Mouse (Mus musculus) hindbrain, embryonic 16.5 days (tissue): ENCODE measurements around the gene Tut7. TPM values are rescaled to one million over a fixed set of nuclear protein-coding genes. Genes with fewer than 3 reads are reported as not detected.

ENCODE experiments used
- ATAC-seq: fragments of 200-750 bp; cut with Nextera tagmentation; 2 replicates; pipeline ENCODE4 v1.8.0; 2017; ENCODE audit warnings: moderate TSS enrichment, moderate library complexity
- H3K27ac ChIP-seq: fragments of 300-500 bp; sonication (generic); 2 replicates; pipeline ENCODE4 v1.5.1; 2014; ENCODE audit warnings: low read depth, mild to moderate bottlenecking, control low read depth, low read length, moderate library complexity
- H3K27me3 ChIP-seq: fragments of 300-500 bp; sonication (generic); replicated peaks from 2 replicates; pipeline ENCODE4 v1.6.1; 2014; ENCODE audit warnings: low read length; ENCODE audit not compliant: control insufficient read depth, insufficient read depth
- H3K36me3 ChIP-seq: fragments of 300-500 bp; sonication (generic); 2 replicates; pipeline ENCODE4 v1.6.1; 2014; ENCODE audit warnings: mild to moderate bottlenecking, low read length, moderate library complexity, mixed read lengths; ENCODE audit not compliant: control insufficient read depth, insufficient read depth
- H3K4me1 ChIP-seq: fragments of 300-500 bp; sonication (generic); 2 replicates; pipeline ENCODE4 v1.6.1; 2014; ENCODE audit warnings: low read depth, low read length; ENCODE audit not compliant: control insufficient read depth, insufficient read depth
- H3K4me2 ChIP-seq: fragments of 300-500 bp; sonication (generic); 2 replicates; pipeline ENCODE4 v1.6.1; 2014; ENCODE audit warnings: mild to moderate bottlenecking, low read length, control low read depth, moderate library complexity
- H3K4me3 ChIP-seq: fragments of 300-500 bp; sonication (generic); 2 replicates; pipeline ENCODE4 v1.5.1; 2014; ENCODE audit warnings: mild to moderate bottlenecking, low read length, control low read depth, moderate library complexity
- H3K9ac ChIP-seq: fragments of 300-500 bp; sonication (generic); 2 replicates; pipeline ENCODE4 v1.6.1; 2014; ENCODE audit warnings: low read depth, mild to moderate bottlenecking, control low read depth, low read length, moderate library complexity
- H3K9me3 ChIP-seq: fragments of 300-500 bp; sonication (generic); 2 replicates; pipeline ENCODE4 v1.6.1; 2014; ENCODE audit warnings: mild to moderate bottlenecking, low read length, moderate library complexity; ENCODE audit not compliant: control insufficient read depth
- WGBS: fragments of 180-500 bp; shearing (Covaris S2); extraction: QIAGEN DNeasy Blood & Tissue Kit; methylation state at CpG from one replicate; pipeline ENCODE4 v1.1.7; 2014; 5-methylcytosine and 5-hydroxymethylcytosine counted together
- polyA plus RNA-seq: library from polyadenylated mRNA; unstranded; fragments of >200 nt; fragmentation: Nextera tagmentation; extraction: Ambion mirVana; gene quantifications from 2 replicates; pipeline ENCODE4 v1.2.1, GENCODE M21; 2015

Tut7 gene
- polyA plus RNA-seq, 1 experiment from 2014 or later = 35.9 TPM

DNA sequence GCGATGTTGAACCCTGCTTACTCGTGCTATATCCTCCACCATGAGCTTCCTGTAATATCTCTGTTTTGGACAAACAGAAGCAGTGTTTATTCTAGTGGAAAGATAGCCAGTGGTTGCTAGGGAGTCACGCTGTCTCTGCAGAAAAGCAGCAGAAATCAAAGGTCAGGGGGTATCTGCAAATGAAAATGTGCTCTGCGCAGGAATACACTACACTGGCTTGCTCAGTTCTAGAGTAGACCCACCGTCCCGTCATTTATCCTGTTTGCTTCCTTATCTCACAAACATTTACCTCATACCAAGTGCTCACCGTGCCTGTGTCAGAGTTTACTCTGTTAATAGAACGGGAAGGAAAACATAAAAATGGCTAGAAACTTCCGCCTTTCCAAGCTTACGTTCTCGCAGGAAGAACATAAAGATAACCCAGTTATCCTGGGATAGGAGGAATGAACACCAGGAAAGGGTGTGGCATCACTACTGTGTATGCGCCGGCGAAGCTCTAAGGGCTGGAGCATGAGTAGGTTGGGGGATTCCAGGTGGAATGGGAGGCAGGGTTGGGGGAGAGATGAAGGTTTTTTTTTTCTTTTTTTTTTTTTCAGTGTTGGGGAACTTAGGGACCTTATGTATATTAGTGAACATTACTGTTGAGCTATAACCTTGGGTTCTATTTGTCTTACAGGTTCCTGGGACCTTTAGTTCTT lies 13.3 kb upstream of the Tut7 start:
- Histone ChIP-seq H3K27me3 (no peaks in the 10 kb centered on the region), H3K4me1 (no peaks in the 10 kb centered on the region), H3K4me2 (no peak overlapping the region), H3K27ac (no peak overlapping the region), H3K9me3 (no peaks in the 10 kb centered on the region), H3K9ac (no peak overlapping the region), H3K4me3 (no peak overlapping the region), H3K36me3 (no peaks in the 10 kb centered on the region)
- ATAC-seq = no peak
- 80% methylated on average over 14 of the region's 14 CpGs for whole genome bisulfite sequencing

DNA sequence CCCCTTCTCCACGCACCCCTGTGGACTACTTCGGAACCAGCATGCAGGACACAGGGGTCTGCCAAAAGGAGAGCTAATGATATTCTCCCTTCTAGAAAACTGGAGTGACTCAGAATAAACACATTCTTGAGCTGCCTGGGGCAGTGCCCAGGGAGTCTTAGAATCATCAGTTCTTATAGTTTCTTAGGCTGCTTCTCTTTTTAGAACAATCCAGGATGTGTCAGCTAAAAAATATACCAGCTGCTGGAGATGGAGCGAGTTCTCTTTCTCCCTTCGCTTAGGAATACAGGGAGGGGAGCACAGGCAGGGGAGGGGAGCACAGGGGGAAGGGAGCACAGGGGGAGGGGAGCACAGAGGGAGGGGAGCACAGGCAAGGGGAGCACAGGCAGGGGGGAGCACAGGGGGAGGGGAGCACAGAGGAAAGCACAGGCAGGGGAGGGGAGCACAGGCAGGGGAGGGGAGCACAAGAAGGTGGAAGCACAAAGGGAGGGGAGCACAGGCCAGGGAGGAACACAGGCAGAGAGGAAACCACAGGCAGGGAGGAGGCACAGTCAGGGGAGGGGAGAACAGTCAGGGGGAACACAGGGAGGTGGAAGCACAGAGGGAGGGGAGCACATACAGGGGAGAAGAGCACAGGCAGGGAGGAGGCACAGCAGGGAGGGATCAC lies 12.0 kb upstream of the Tut7 start:
- H3K27ac ChIP-seq = peak overlapping the region; percentile 67; the same call in 1 of the 2 replicates
- H3K4me2 ChIP-seq = no peak overlapping the region
- peak; percentile 55 for ATAC-seq
- 37% methylated on average over 4 of the region's 4 CpGs for WGBS
- no peak overlapping the region for H3K9ac ChIP-seq
- H3K4me3 ChIP-seq = no peak overlapping the region
- H3K27me3 ChIP-seq = no peaks in the 10 kb centered on the region
- no peaks in the 10 kb centered on the region for H3K36me3 ChIP-seq
- no peaks in the 10 kb centered on the region for H3K4me1 ChIP-seq
- H3K9me3 ChIP-seq = no peaks in the 10 kb centered on the region

DNA sequence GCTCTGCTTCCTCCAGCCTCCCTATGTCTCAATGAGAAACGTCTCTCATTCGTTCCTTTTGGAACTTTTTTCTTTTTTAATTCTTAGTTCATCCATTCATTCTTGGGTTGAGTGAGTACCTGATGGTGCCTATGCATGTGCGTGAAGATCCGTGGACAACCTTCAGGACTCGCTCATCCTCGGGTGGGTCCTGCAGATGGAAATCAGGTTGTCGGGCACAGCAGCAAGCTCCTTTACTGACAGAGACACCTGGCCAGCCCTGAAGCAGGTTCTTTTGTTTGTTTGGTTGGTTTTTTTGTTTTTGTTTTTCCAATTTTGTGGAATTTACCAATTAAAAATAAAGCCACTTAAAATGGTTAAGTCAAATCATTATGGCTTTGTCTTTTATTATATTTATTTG lies 9.9 kb upstream of the Tut7 start:
- 88% methylated on average over 7 of the region's 7 CpGs for WGBS
- Histone ChIP-seq H3K27me3 (no peaks in the 10 kb centered on the region), H3K27ac (no peak overlapping the region), H3K4me1 (no peaks in the 10 kb centered on the region), H3K4me3 (no peak overlapping the region), H3K4me2 (no peak overlapping the region), H3K36me3 (no peaks in the 10 kb centered on the region), H3K9ac (no peak overlapping the region), H3K9me3 (no peaks in the 10 kb centered on the region)
- ATAC-seq = no peak

DNA sequence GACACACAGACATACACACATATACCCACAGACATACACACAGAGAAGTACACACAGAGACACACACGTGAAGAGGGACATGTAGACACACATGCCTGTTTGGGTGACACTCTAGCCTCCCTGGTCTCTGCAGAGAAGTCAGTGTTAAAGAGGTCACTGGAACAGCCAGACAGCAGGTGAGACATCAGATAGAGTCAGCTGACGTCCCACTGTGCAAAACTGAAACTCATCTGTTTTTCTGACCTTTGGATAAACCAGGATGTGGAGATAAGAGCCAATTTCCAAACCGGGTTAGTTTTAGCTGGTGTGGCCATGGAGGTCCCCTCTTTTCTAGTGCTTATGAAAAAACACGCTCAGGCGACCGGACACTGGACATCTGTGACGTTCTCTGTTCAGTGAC lies 9.5 kb upstream of the Tut7 start:
- H3K36me3 ChIP-seq = no peaks in the 10 kb centered on the region
- H3K4me3 ChIP-seq = no peak overlapping the region
- no peak overlapping the region for H3K4me2 ChIP-seq
- WGBS = 74% methylated on average over 7 of the region's 7 CpGs
- H3K27me3 ChIP-seq = no peaks in the 10 kb centered on the region
- H3K9ac ChIP-seq = no peak overlapping the region
- no peak overlapping the region for H3K27ac ChIP-seq
- no peaks in the 10 kb centered on the region for H3K4me1 ChIP-seq
- H3K9me3 ChIP-seq = no peaks in the 10 kb centered on the region
- ATAC-seq = no peak

DNA sequence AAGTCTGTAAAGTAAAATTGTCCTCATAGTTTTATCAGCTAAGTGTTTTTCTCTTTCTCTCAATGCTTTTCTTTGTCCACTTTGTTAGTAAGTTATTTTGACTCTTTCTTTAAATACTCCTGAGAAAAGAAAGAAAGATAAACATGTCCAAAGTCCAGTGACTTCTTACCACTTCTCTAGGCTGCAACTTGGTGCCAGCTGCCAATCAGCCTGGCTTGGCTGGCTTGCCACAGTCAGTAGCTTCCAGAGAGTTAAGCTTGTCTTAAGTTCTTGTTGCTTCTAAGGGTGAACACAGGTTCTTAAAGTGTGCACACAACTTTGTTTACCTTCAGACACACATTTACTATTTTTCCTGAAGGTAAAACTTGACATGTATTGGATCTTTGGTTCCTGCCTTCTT lies 3.0 kb upstream of the Tut7 start:
- H3K27ac ChIP-seq = no peak overlapping the region
- no peak overlapping the region for H3K4me3 ChIP-seq
- no peaks in the 10 kb centered on the region for H3K9me3 ChIP-seq
- no peaks in the 10 kb centered on the region for H3K36me3 ChIP-seq
- no peak overlapping the region for H3K4me2 ChIP-seq
- no peak overlapping the region for H3K9ac ChIP-seq
- H3K4me1 ChIP-seq = peaks cover 11% of the 10 kb centered on the region
- no peak for ATAC-seq
- H3K27me3 ChIP-seq = no peaks in the 10 kb centered on the region

DNA sequence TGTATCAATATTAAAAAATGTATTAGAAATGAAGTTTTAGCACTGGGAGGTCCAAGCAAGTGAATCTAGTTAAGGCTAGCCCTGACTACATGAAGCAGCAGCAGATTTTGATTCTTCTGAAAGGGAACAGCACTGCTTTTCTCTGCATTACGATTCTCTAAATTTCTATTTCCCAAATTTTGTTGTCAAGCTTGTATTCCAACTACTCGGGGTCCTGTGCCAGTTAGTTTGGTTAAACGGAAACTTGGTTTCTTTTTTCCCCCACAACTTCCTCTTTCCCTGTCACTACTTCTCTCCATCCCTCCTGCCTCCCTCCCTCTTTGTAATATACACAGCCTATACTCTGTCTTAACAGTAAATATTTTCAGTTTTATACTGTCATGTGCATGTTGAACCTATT lies 2.1 kb downstream of the Tut7 start:
- peaks cover 7% of the 10 kb centered on the region; the same call in 1 of the 2 replicates for H3K36me3 ChIP-seq
- H3K4me2 ChIP-seq = peak overlapping the region; percentile 21; the same call in 1 of the 2 replicates
- no peak overlapping the region for H3K9ac ChIP-seq
- H3K4me3 ChIP-seq = no peak overlapping the region
- no peaks in the 10 kb centered on the region for H3K27me3 ChIP-seq
- WGBS = 84% methylated on average over 3 of the region's 3 CpGs
- H3K27ac ChIP-seq = no peak overlapping the region
- peaks cover 31% of the 10 kb centered on the region for H3K4me1 ChIP-seq
- no peaks in the 10 kb centered on the region for H3K9me3 ChIP-seq
- no peak for ATAC-seq

DNA sequence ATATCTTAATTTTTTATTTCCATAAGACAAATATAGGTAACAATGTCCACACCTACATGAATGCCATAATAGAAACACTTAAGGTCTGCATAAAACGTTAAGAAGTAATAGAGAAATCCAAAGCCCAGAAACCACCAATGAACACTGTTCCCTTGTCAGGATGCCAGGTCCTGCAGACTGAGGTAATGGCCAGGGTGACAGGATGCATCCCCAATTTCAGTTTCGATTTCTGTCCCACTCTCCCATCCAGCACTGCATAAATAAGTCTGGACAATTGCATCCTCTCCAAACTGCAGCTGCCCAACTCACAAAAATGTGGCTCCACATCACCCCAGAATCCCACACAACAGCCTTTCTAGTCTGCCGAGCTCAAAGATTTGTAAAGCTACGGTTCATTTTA lies 2.8 kb downstream of the Tut7 start:
- no peaks in the 10 kb centered on the region for H3K27me3 ChIP-seq
- no peak overlapping the region for H3K27ac ChIP-seq
- no peak for ATAC-seq
- H3K4me3 ChIP-seq = no peak overlapping the region
- peaks cover 31% of the 10 kb centered on the region for H3K4me1 ChIP-seq
- H3K9ac ChIP-seq = no peak overlapping the region
- H3K9me3 ChIP-seq = no peaks in the 10 kb centered on the region
- peaks cover 13% of the 10 kb centered on the region for H3K36me3 ChIP-seq
- H3K4me2 ChIP-seq = peak overlapping the region; percentile 30; the same call in 1 of the 2 replicates
- WGBS = 72% methylated on average over 4 of the region's 4 CpGs

DNA sequence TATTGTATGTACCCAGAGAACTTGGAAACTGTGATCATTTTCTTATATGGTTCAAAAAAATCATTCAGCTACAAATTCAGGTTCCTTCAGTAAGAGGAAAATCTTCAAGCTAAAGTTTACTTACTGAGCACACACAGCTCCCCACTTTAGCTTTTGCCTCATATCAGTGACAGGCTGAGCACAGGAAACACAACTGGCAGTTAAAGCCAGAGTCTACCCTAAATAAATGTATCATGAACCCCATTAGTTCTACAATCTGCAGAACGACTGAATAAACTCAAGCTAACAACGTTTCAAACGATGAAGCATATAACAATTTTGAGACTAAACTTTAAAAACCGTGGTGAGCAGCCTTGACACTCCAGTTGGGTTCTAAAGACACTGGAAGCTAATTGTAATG lies 5.6 kb downstream of the Tut7 start:
- no peak for ATAC-seq
- no peaks in the 10 kb centered on the region for H3K9me3 ChIP-seq
- H3K27me3 ChIP-seq = no peaks in the 10 kb centered on the region
- H3K4me2 ChIP-seq = no peak overlapping the region
- H3K4me1 ChIP-seq = peaks cover 31% of the 10 kb centered on the region
- peaks cover 27% of the 10 kb centered on the region for H3K36me3 ChIP-seq
- H3K27ac ChIP-seq = no peak overlapping the region
- WGBS = 96% methylated on average over 4 of the region's 4 CpGs
- H3K9ac ChIP-seq = no peak overlapping the region
- H3K4me3 ChIP-seq = no peak overlapping the region

DNA sequence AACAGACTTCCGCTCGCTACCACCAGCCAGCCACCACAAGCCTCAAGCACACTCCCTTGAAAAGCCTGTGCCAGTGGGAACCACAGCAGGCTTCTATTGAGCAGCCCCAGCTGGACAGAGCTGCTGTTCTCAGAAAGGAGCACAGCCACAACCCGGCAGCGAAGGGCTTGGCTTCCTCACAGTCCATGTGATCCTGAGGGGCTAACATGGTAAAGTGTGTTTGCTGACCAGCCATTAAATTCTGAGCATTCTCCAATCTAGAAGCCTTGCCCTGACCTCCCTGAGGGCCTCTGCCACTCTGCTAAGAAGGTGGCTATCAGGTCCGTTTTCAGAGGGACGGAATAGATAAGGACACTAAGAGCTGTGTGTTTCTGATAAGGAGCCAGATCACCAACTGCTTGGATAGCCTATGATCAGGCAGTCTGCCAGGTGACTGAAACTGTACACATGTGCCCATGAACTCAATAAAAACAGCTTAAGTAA lies 8.8 kb downstream of the Tut7 start:
- ATAC-seq = no peak
- no peaks in the 10 kb centered on the region for H3K27me3 ChIP-seq
- no peaks in the 10 kb centered on the region for H3K9me3 ChIP-seq
- no peak overlapping the region for H3K4me2 ChIP-seq
- peaks cover 42% of the 10 kb centered on the region for H3K36me3 ChIP-seq
- H3K27ac ChIP-seq = no peak overlapping the region
- WGBS = 80% methylated on average over 6 of the region's 6 CpGs
- peaks cover 6% of the 10 kb centered on the region for H3K4me1 ChIP-seq
- no peak overlapping the region for H3K4me3 ChIP-seq
- no peak overlapping the region for H3K9ac ChIP-seq
